Mouse (Mus musculus) ES-Bruce4 (cell line): Measurements from ENCODE around the gene Olfr1120. TPM values are rescaled to one million over a fixed set of nuclear protein-coding genes. Genes with fewer than 3 reads are reported as not detected.
"Not testable (repeated sequence)": the region's sequence is repeated elsewhere in the genome, so short reads cannot be mapped to it uniquely, and the experiment has no call there.

Experiments
- H3K27ac ChIP-seq: 2 replicates; pipeline ENCODE4 v1.5.1; 2012; ENCODE audit warnings: low read length, inconsistent platforms; ENCODE audit not compliant: insufficient read depth
- H3K27me3 ChIP-seq: 2 replicates; pipeline ENCODE4 v1.6.1; 2012; ENCODE audit warnings: mild to moderate bottlenecking, low read length, inconsistent platforms; ENCODE audit not compliant: control insufficient read depth, poor library complexity, insufficient read depth, severe bottlenecking
- H3K36me3 ChIP-seq: 2 replicates; pipeline ENCODE4 v1.6.1; 2012; ENCODE audit warnings: inconsistent platforms, mild to moderate bottlenecking, low read length, moderate library complexity; ENCODE audit not compliant: control insufficient read depth, poor library complexity, insufficient read depth, severe bottlenecking
- H3K4me1 ChIP-seq: one replicate; pipeline ENCODE4 v1.8.1; 2011; ENCODE audit warnings: low read length; ENCODE audit not compliant: control insufficient read depth, insufficient read depth
- H3K4me3 ChIP-seq: 2 replicates; pipeline ENCODE4 v1.5.1; 2011; ENCODE audit warnings: low read depth, mild to moderate bottlenecking, low read length
- H3K9ac ChIP-seq: 2 replicates; pipeline ENCODE4 v1.6.1; 2012; ENCODE audit warnings: low read depth, mild to moderate bottlenecking, inconsistent platforms; ENCODE audit not compliant: poor library complexity, severe bottlenecking
- H3K9me3 ChIP-seq: replicated peaks from 2 replicates; pipeline ENCODE4 v1.6.1; 2012; ENCODE audit warnings: mild to moderate bottlenecking, low read length, inconsistent platforms; ENCODE audit not compliant: control insufficient read depth, poor library complexity, insufficient read depth, severe bottlenecking
- CTCF ChIP-seq: IDR thresholded peaks from one replicate; pipeline ENCODE4 v1.8.1; 2011; ENCODE audit warnings: low read depth, low read length
- EP300 ChIP-seq: IDR thresholded peaks from 2 replicates; pipeline ENCODE4 v1.6.1; 2011; ENCODE audit warnings: low read depth, low read length; ENCODE audit not compliant: insufficient read depth
- POLR2A ChIP-seq: IDR thresholded peaks from one replicate; pipeline ENCODE4 v1.8.1; 2011; ENCODE audit warnings: low read length; ENCODE audit not compliant: insufficient read depth
- polyA plus RNA-seq: library from polyadenylated mRNA; stranded (reverse); fragments of >200 nt; gene quantifications from 2 replicates; pipeline ENCODE4 v1.2.4, GENCODE M21; 2011; ENCODE audit warnings: low read depth; ENCODE audit not compliant: missing spikeins, insufficient read depth, insufficient read length

Olfr1120 gene
- polyA plus RNA-seq, 1 experiment, result not detected

- Histone ChIP-seq H3K9ac (no peak within 1 kb of the TSS), H3K27ac (no peak within 1 kb of the TSS), H3K4me3 (no peak within 1 kb of the TSS), H3K36me3 (no peaks in the 10 kb centered on the region), H3K4me1 (no peaks in the 10 kb centered on the region), H3K27me3 (no peaks in the 10 kb centered on the region), H3K9me3 (no peaks in the 10 kb centered on the region)
- TF ChIP-seq CTCF, result no peak
- no peak for TF ChIP-seq POLR2A
- no peak for TF ChIP-seq EP300
Observed at GRCm38 (mm10) chr2:87385549-87385948, 30.9 kb downstream of the Olfr1120 start, which contains the start of gene Olfr1122. Gene Olfr1122, plus strand, starts transcription at chr2:87385849.

- not testable (repeated sequence) for H3K36me3 ChIP-seq, H3K4me1 ChIP-seq, H3K9ac ChIP-seq, H3K27ac ChIP-seq, H3K4me3 ChIP-seq, H3K9me3 ChIP-seq, H3K27me3 ChIP-seq
Observed at GRCm38 (mm10) chr2:87393605-87394004, 39.0 kb downstream of the Olfr1120 start.

DNA sequence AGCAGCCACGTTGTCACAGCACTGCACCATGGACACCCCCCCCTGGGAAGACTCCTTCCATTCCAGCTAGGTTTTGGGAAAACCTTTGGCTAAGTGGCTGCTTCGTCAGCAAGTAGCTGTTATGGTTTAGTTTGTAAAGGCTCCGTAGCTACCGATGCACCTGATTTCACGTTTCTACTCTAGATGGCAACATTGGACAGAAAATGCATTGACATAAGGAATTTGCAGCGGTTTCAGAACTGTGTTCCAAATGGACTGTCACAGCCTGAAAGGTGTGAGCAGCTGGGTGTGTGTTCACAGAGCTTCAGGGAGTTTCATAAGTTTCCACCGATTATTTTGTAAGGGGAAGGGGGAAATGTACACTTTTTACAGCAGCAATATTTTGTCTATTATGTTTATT is 40.1 kb downstream of the Olfr1120 start:
- not testable (repeated sequence) for H3K27me3 ChIP-seq, H3K4me1 ChIP-seq, H3K9ac ChIP-seq, H3K4me3 ChIP-seq, H3K36me3 ChIP-seq, H3K27ac ChIP-seq, H3K9me3 ChIP-seq

Other genes starting within 250 kb of the Olfr1120 start
- gene Olfr259, start 240.2 kb upstream of the Olfr1120 start, polyA plus RNA-seq, result not detected in 2 replicates
- not detected in 2 replicates for gene Olfr1110, start 214.5 kb upstream of the Olfr1120 start, polyA plus RNA-seq
- gene Olfr1111, start 202.2 kb upstream of the Olfr1120 start, polyA plus RNA-seq, result not detected in 2 replicates
- not detected in 2 replicates for gene Olfr1112, start 167.0 kb upstream of the Olfr1120 start, polyA plus RNA-seq
- gene Olfr1113, start 145.8 kb upstream of the Olfr1120 start, polyA plus RNA-seq, result not detected in 2 replicates
- gene Olfr1115, start 106.8 kb upstream of the Olfr1120 start, polyA plus RNA-seq, result not detected in 2 replicates
- 0.10 TPM in 1 of 2 replicates, not detected in the other for gene Olfr1116, start 87.3 kb upstream of the Olfr1120 start, polyA plus RNA-seq
- not detected in 2 replicates for gene Olfr1118, start 47.2 kb upstream of the Olfr1120 start, polyA plus RNA-seq
- not detected in 2 replicates for gene Olfr1121, start 15.1 kb downstream of the Olfr1120 start, polyA plus RNA-seq
- gene Olfr1122, start 31.0 kb downstream of the Olfr1120 start, polyA plus RNA-seq, result not detected in 2 replicates
- not detected in 2 replicates for gene Olfr1123, start 61.8 kb downstream of the Olfr1120 start, polyA plus RNA-seq
- not detected in 2 replicates for gene Olfr1124, start 75.5 kb downstream of the Olfr1120 start, polyA plus RNA-seq
- not detected in 2 replicates for gene Olfr1126, start 99.1 kb downstream of the Olfr1120 start, polyA plus RNA-seq
- gene Pramel7, start 142.3 kb downstream of the Olfr1120 start, polyA plus RNA-seq, result not detected in 2 replicates
- 0.76 and 1.4 TPM in 2 replicates for gene Pramel6, start 151.8 kb downstream of the Olfr1120 start, polyA plus RNA-seq
- gene Olfr153, start 177.0 kb downstream of the Olfr1120 start, polyA plus RNA-seq, result not detected in 2 replicates
- not detected in 2 replicates for gene Olfr1128, start 190.7 kb downstream of the Olfr1120 start, polyA plus RNA-seq
- gene Olfr1129, start 219.1 kb downstream of the Olfr1120 start, polyA plus RNA-seq, result not detected in 2 replicates